Mouse (Mus musculus) lung, adult 2 months (tissue): Measurements from ENCODE around the gene Asic2.

Experiments used
- CTCF ChIP-seq: fragments of 200-500 bp; IDR thresholded peaks from 2 replicates; pipeline ENCODE4 v1.5.1; 2011; ENCODE audit warnings: mild to moderate bottlenecking, low read length, control low read depth; ENCODE audit not compliant: insufficient read depth
- POLR2A ChIP-seq: fragments of 200-500 bp; IDR thresholded peaks from 2 replicates; pipeline ENCODE4 v1.6.1; 2011; ENCODE audit warnings: low read depth, mild to moderate bottlenecking, control low read depth, low read length, borderline replicate concordance; ENCODE audit errors: extremely low read depth

DNA sequence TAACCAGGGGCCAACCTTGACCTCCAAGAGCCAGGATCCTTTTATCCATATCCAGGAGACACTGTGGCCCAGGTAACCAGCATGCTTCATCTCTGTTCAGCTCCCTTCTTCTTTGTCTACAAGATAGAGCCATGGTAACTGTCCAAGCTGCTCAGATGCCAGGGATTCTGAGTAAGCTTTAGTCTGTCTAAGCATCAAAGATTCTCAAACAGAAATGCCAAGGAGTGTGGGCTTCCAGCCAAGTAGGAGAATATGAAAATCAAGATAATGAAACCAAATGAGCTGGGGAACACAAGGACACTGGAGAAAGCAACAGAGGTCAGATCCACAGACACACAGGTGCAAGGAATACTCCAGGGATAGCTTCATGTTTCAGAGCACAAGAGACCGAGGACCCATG is 153.4 kb downstream of the Asic2 start:
- TF ChIP-seq CTCF = no peak
- TF ChIP-seq POLR2A = no peak
